9 mouse cellular contexts compared by ENCODE assay signal in the genomic region with DNA sequence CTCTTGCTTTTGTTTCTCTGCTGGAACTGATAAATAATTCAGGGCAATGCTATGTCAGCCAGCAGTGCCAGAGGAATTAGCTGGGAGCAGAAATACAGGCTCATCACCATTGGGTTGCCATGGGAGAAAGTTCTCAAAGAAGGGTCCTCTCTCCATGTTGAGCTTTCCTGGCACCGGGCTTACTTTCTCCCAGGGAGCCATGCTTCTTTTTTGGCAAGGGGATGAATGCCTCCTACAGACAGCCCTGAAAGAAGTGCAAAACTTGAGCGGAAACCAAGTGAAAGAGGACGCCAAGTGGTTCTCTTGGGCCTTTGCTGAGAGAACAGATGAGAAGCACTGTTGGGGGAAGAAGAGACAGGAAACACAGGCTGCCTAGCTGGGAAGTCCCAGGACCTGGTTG.
DNase-seq lines count a peak whose midpoint lies in the region; ATAC-seq and TF ChIP-seq lines count a peak whose summit lies in the region.
"Had no signal": no experiment of that assay in that cellular context is flagged by ENCODE, and none has a peak within 500 bp of the region (broad histone marks: within the 10 kb centered on the region; RNA-seq: fewer than 3 reads in every experiment).

No protein-coding gene starts in this region.

- no peaks in the 10 kb centered on the region for H3K27me3 ChIP-seq in hindbrain, embryonic 15.5 days
- H3K27me3 ChIP-seq in hindbrain, embryonic 11.5 days (ENCODE audit: control insufficient read depth, insufficient read depth, low read length) = no peaks in the 10 kb centered on the region
- no peaks in the 10 kb centered on the region for H3K27me3 ChIP-seq in midbrain, postnatal 0 days (ENCODE audit: insufficient read depth, low read length)
- H3K27me3 ChIP-seq: liver, embryonic 15.5 days had no signal

- DNase-seq in hindbrain, embryonic 11.5 days (ENCODE audit: low spot score) = no peak
- DNase-seq in cerebellum, adult 8-10 months = peak; percentile 9
- peak; percentile 53 for DNase-seq in heart, postnatal 4 days
- DNase-seq in midbrain, postnatal 0 days (ENCODE audit: low spot score) = peak; percentile 89
- no peak for DNase-seq in spleen, adult 12 weeks (ENCODE audit: low spot score)
- DNase-seq in kidney, postnatal 14 days = no peak

- H3K4me2 ChIP-seq in hindbrain, embryonic 15.5 days = no peak overlapping the region
- H3K4me2 ChIP-seq in hindbrain, embryonic 11.5 days (replicated peaks; ENCODE audit: low read depth, low read length) = no peak overlapping the region
- no peak overlapping the region for H3K4me2 ChIP-seq in midbrain, postnatal 0 days (ENCODE audit: low read depth, low read length, poor library complexity, severe bottlenecking)
- H3K4me2 ChIP-seq: liver, embryonic 15.5 days had no signal

- no peak overlapping the region for H3K9ac ChIP-seq in hindbrain, embryonic 15.5 days
- no peak overlapping the region for H3K9ac ChIP-seq in hindbrain, embryonic 11.5 days (ENCODE audit: low read depth, low read length)
- H3K9ac ChIP-seq in midbrain, postnatal 0 days (replicated peaks; ENCODE audit: low read length, poor library complexity, severe bottlenecking) = no peak overlapping the region
- H3K9ac ChIP-seq: liver, embryonic 15.5 days had no signal

- no peaks in the 10 kb centered on the region for H3K36me3 ChIP-seq in hindbrain, embryonic 15.5 days
- no peaks in the 10 kb centered on the region for H3K36me3 ChIP-seq in hindbrain, embryonic 11.5 days (ENCODE audit: control insufficient read depth, insufficient read depth, low read length)
- H3K36me3 ChIP-seq in midbrain, postnatal 0 days (ENCODE audit: insufficient read depth, low read length) = no peaks in the 10 kb centered on the region
- H3K36me3 ChIP-seq: liver, embryonic 15.5 days had no signal

- TF ChIP-seq CTCF in midbrain, postnatal 0 days (IDR thresholded peaks at IDR 0.05) = peak; percentile 30; the same call in 1 of the 2 replicates

- H3K27ac ChIP-seq in hindbrain, embryonic 15.5 days (replicated peaks) = peak overlapping the region; percentile 60
- no peak overlapping the region for H3K27ac ChIP-seq in hindbrain, embryonic 11.5 days (ENCODE audit: low read depth, low read length)
- 0 out of 2 replicates have a peak overlapping the region, but pooled peaks have one; percentile 32 for H3K27ac ChIP-seq in midbrain, postnatal 0 days (ENCODE audit: low read depth, low read length)
- H3K27ac ChIP-seq: liver, embryonic 15.5 days had no signal

- H3K9me3 ChIP-seq in hindbrain, embryonic 15.5 days = no peaks in the 10 kb centered on the region
- no peaks in the 10 kb centered on the region for H3K9me3 ChIP-seq in hindbrain, embryonic 11.5 days (ENCODE audit: control insufficient read depth, low read length)
- H3K9me3 ChIP-seq in midbrain, postnatal 0 days (ENCODE audit: low read length) = no peaks in the 10 kb centered on the region
- H3K9me3 ChIP-seq: liver, embryonic 15.5 days had no signal

- ATAC-seq in hindbrain, embryonic 15.5 days (ENCODE audit: low FRiP score, low read depth) = peak; percentile 87
- ATAC-seq in hindbrain, embryonic 11.5 days (ENCODE audit: low FRiP score) = no peak
- ATAC-seq in midbrain, postnatal 0 days (ENCODE audit: low FRiP score) = peak; percentile 91
- no peak for ATAC-seq in megakaryocyte progenitor cell, adult 5-6 weeks (replicated peaks; ENCODE audit: poor library complexity)

- no peaks in the 10 kb centered on the region for H3K4me1 ChIP-seq in hindbrain, embryonic 15.5 days (replicated peaks)
- no peaks in the 10 kb centered on the region for H3K4me1 ChIP-seq in hindbrain, embryonic 11.5 days (replicated peaks; ENCODE audit: control insufficient read depth, insufficient read depth, low read length)
- H3K4me1 ChIP-seq in midbrain, postnatal 0 days (ENCODE audit: insufficient read depth, low read length) = no peaks in the 10 kb centered on the region
- H3K4me1 ChIP-seq: liver, embryonic 15.5 days had no signal

- no peak overlapping the region for H3K4me3 ChIP-seq in hindbrain, embryonic 15.5 days
- H3K4me3 ChIP-seq in hindbrain, embryonic 11.5 days (ENCODE audit: low read depth, low read length) = no peak overlapping the region
- no peak overlapping the region for H3K4me3 ChIP-seq in midbrain, postnatal 0 days (ENCODE audit: low read depth, low read length)
- H3K4me3 ChIP-seq: liver, embryonic 15.5 days had no signal

- WGBS in hindbrain, embryonic 15.5 days = 48% methylated on average over 3 of the region's 3 CpGs
- 77% methylated on average over 3 of the region's 3 CpGs for WGBS in hindbrain, embryonic 11.5 days
- 50% methylated on average over 3 of the region's 3 CpGs for WGBS in midbrain, postnatal 0 days

Comparison
In these comparisons a context has a peak if more than half of its experiments do, and no peak if none do; other contexts are left out.
1. ATAC-seq: peak in hindbrain, embryonic 15.5 days (single experiment) and midbrain, postnatal 0 days (single experiment); none in hindbrain, embryonic 11.5 days (single experiment) and megakaryocyte progenitor cell, adult 5-6 weeks (single experiment).
2. DNase-seq: peak in cerebellum, adult 8-10 months (single experiment), heart, postnatal 4 days (single experiment) and midbrain, postnatal 0 days (single experiment); none in hindbrain, embryonic 11.5 days (single experiment), spleen, adult 12 weeks (single experiment) and kidney, postnatal 14 days (single experiment).